Mouse (Mus musculus) ES-E14 (cell line): ENCODE data around the gene Wnt9a.

Experiments used
- CHD2 ChIP-seq: IDR thresholded peaks from 2 replicates; pipeline ENCODE4 v1.6.1; 2014; ENCODE audit warnings: mild to moderate bottlenecking, low read depth, low read length, inconsistent platforms
- HCFC1 ChIP-seq: IDR thresholded peaks from 2 replicates; pipeline ENCODE4 v1.6.1; 2012; ENCODE audit warnings: low read length, inconsistent platforms, borderline replicate concordance; ENCODE audit not compliant: insufficient read depth
- ZC3H11A ChIP-seq: IDR thresholded peaks from 2 replicates; pipeline ENCODE4 v1.6.1; 2012; ENCODE audit warnings: low read depth, mild to moderate bottlenecking, inconsistent platforms, low read length, borderline replicate concordance
- ZNF384 ChIP-seq: IDR thresholded peaks from 2 replicates; pipeline ENCODE4 v1.6.1; 2012; ENCODE audit warnings: low read depth, low read length, inconsistent platforms

DNA sequence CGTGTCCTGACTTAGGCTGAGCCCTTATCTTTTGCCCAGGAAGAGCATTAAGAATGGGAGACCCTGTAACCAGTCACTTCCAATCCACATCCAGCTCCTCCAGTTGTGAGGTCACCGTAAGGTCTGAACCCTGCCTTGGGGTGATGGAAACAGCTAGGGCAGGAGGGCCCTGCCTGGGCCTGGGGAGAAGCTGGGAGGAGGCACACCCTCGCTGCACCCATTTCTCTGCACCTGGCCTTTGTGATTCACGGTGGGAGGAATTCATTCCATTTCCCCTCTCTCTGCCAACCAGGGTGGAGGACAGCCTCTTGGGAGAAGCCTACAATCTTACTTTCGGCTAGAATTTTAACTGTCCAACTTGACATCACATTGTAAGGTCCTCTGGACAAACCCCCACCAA, 24.6 kb upstream of the Wnt9a start:
- TF ChIP-seq ZNF384 (no peak), ZC3H11A (no peak), HCFC1 (no peak), CHD2 (no peak)
